Mouse (Mus musculus): Measurements from ENCODE around the gene Gphb5.

The Gphb5 gene

GRCm38 (mm10) chr12:75389308-75390135 is 27.1 kb downstream of the Gphb5 start:
- peak; percentile 37 for DNase-seq

- no peak for DNase-seq
Observed at GRCm38 (mm10) chr12:75388521-75388920, 28.1 kb downstream of the Gphb5 start.

- no peak for DNase-seq
Observed at GRCm38 (mm10) chr12:75387846-75388245, 28.7 kb downstream of the Gphb5 start.

- DNase-seq: no peak
Observed at GRCm38 (mm10) chr12:75387156-75387555, 29.4 kb downstream of the Gphb5 start.

DNA sequence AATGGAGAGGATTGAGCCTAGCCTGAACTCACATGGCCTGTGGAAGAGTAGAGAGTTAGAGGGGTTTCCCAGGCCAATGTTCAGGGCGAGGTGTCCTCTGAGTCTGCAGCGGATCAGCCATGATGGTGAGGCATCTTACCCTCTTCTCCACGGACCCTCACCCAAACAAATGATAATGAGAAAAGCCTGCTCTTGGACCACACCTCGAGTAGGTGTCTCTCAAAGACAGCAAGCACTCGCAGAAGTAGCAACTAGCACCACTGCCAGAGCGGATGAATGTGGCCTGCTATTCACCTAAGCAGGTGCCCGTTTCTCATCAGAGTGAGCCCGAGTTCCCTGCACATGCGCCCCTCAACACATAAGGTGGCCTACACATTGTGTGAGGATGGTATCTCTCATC is 29.9 kb downstream of the Gphb5 start:
- DNase-seq: no peak

DNA sequence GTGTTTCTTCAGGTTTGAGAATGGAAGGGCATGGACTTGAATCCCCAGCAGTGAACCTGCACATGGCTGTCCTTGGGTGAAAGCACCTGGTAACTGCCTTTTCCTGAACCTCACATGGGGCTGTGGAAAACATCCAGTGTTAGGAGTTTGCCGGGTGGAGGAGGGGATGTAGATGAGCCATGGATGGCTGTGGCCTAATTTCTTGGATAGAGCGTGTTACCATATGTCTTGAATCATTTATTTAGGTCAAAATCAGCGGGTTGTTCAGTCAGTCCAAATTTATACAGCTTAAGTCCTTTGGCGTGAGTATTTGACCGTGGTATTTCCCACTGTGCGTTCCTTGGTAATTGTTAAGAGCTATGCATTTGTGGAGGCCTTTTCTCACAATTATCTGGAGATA is 40.5 kb downstream of the Gphb5 start:
- peak; percentile 55 for DNase-seq

DNA sequence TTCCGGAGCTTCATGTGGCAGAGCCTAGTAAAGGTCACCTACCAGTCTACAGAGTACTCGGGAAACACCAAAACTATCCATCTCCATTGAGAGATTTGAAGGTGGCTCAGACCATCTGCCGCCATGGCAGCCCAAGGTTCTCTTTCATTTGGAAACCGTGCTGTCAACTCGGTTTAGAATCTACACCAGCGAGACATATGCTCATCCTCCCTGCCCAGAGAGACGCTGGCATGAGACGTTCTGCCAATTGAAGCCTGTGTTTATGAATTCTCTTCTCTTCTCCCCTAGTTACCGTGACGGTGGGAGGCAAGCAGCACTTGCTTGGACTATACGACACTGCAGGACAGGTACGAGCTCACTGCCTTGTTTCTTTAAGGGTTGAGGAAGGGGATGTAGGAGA is 41.5 kb downstream of the Gphb5 start:
- DNase-seq: peak; percentile 43

DNA sequence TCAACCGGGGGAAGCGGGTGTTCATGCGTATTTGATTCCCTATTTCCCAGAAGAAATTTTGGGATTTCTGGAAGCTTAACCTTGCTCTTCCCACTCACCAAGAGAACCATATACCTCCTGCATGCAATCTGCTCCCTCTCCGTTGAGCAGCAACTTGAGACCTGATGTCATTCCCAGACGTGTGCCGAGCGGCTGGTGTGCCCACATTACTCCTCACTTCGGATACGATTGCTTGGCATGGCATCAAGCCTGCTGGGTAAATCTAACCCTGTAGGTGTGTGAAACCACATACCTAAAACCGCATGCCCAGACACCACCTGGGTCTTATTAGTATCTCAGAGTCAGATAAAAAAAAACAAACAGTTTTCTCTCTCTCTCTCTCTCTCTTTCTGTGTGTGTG is 42.1 kb downstream of the Gphb5 start:
- DNase-seq: no peak

GRCm38 (mm10) chr12:75369418-75369851 is 47.1 kb downstream of the Gphb5 start:
- DNase-seq: no peak

GRCm38 (mm10) chr12:75368527-75368926 is 48.1 kb downstream of the Gphb5 start:
- peak; percentile 25 for DNase-seq

DNA sequence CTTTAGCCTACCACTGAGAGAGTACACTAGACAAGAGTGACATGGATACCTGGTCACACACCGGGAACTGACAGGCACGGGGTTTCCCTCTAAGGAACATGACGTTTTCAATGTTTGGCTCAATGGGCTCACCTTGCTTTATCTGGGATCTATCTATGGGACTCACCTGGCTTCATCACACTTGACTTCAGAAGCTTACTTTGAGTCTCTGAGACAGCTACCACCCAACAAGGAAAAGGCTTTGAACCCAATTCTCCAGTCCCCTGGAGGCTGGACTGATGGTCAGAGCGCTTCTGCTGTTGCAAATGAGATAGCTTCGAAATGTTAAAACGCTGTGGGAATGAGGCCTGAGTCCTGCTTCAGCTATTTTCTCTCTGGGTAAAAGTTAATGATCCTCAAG is 49.2 kb downstream of the Gphb5 start:
- DNase-seq: no peak

- no peak for DNase-seq
Observed at GRCm38 (mm10) chr12:75365621-75366124, 50.9 kb downstream of the Gphb5 start.

- no peak for DNase-seq
Observed at GRCm38 (mm10) chr12:75364416-75364815, 52.2 kb downstream of the Gphb5 start.

GRCm38 (mm10) chr12:75362456-75362855 is 54.1 kb downstream of the Gphb5 start:
- DNase-seq: no peak

Data from cerebellum, adult 11 months (tissue).